Mouse (Mus musculus) megakaryocyte, embryonic 14.5 days (primary cell): Measurements from ENCODE around the gene Khdc3.

Experiments used
- FLI1 ChIP-seq: IDR thresholded peaks from 2 replicates; pipeline ENCODE4 v1.6.1; 2012; ENCODE audit warnings: low read length, inconsistent platforms, mixed read lengths
- GATA1 ChIP-seq: IDR thresholded peaks from 3 replicates; pipeline ENCODE4 v1.6.1; 2012; ENCODE audit warnings: mixed read lengths, low read length, inconsistent platforms, borderline replicate concordance

DNA sequence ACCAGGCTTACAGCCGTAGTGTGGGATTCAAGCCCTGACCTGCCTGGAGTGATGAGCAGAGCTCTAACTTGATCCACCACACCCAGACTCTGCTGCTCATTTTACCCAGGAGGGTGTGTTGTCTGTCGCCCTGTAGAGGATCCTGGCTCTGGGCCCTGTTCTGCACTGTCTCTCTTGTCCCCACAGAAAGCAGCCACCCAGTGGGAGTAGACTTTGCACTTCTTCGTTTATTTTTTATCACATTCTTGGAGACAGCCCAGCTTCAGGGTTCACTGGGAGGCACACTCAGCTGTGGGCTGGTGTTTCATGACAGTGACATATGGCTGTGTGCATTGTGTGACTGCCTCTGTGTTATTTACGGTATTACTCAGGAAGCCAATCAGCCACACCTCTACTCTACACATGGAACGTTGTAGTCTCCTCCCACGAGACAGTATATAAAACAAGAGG is 33.4 kb upstream of the Khdc3 start:
- TF ChIP-seq GATA1 (no peak), FLI1 (no peak)
